Mouse (Mus musculus) liver, embryonic 13.5 days (tissue): ENCODE measurements around the gene Gm42420. TPM values are rescaled to one million over a fixed set of nuclear protein-coding genes. Genes with fewer than 3 reads are reported as not detected.

Experiments used
- ATAC-seq: fragments of 200-750 bp; cut with Nextera tagmentation; 2 replicates; pipeline ENCODE4 v1.8.0; 2017; ENCODE audit warnings: low read depth, mild to moderate bottlenecking, moderate number of reproducible peaks, moderate library complexity
- DNase-seq: peaks from one replicate; pipeline ENCODE4 v3.0.0; 2022
- H3K27ac ChIP-seq: fragments of 300-500 bp; sonication (generic); 2 replicates; pipeline ENCODE4 v1.5.1; 2015; ENCODE audit warnings: moderate library complexity, mild to moderate bottlenecking, inconsistent platforms
- H3K27me3 ChIP-seq: fragments of 300-500 bp; sonication (generic); 2 replicates; pipeline ENCODE4 v1.6.1; 2015; ENCODE audit warnings: mild to moderate bottlenecking, inconsistent platforms
- H3K36me3 ChIP-seq: fragments of 300-500 bp; sonication (generic); 2 replicates; pipeline ENCODE4 v1.6.1; 2015; ENCODE audit warnings: mild to moderate bottlenecking, inconsistent platforms
- H3K4me1 ChIP-seq: fragments of 300-500 bp; sonication (generic); replicated peaks from 2 replicates; pipeline ENCODE4 v1.6.1; 2015; ENCODE audit warnings: inconsistent platforms
- H3K4me2 ChIP-seq: fragments of 300-500 bp; sonication (generic); 2 replicates; pipeline ENCODE4 v1.6.1; 2015; ENCODE audit warnings: inconsistent platforms, mild to moderate bottlenecking, moderate library complexity
- H3K4me3 ChIP-seq: fragments of 300-500 bp; sonication (generic); replicated peaks from 2 replicates; pipeline ENCODE4 v1.5.1; 2015; ENCODE audit warnings: mild to moderate bottlenecking, inconsistent platforms
- H3K9ac ChIP-seq: fragments of 300-500 bp; sonication (generic); 2 replicates; pipeline ENCODE4 v1.6.1; 2015; ENCODE audit warnings: mild to moderate bottlenecking, inconsistent platforms
- H3K9me3 ChIP-seq: fragments of 300-500 bp; sonication (generic); replicated peaks from 2 replicates; pipeline ENCODE4 v1.6.1; 2016; ENCODE audit warnings: inconsistent platforms
- WGBS: fragments of 180-500 bp; shearing (Covaris S2); methylation state at CpG from one replicate; pipeline ENCODE4 v1.1.7; 2015; ENCODE audit not compliant: insufficient replicate concordance; 5-methylcytosine and 5-hydroxymethylcytosine counted together
- polyA plus RNA-seq: library from polyadenylated mRNA; unstranded; fragments of >200 nt; fragmentation: Nextera tagmentation; extraction: Ambion mirVana; gene quantifications from 2 replicates; pipeline ENCODE4 v1.2.1, GENCODE M21; 2015

The Gm42420 gene
- polyA plus RNA-seq, 1 experiment from 2014 or later, result 1.4 TPM

GRCm38 (mm10) chr6:39607365-39607764, 21.8 kb downstream of the Gm42420 start:
- 77% methylated on average over 5 of the region's 5 CpGs for WGBS
- no peaks in the 10 kb centered on the region for H3K9me3 ChIP-seq
- H3K27me3 ChIP-seq, result no peaks in the 10 kb centered on the region
- H3K4me3 ChIP-seq, result no peak overlapping the region
- no peak overlapping the region for H3K27ac ChIP-seq
- no peak for ATAC-seq
- no peak for DNase-seq
- H3K4me1 ChIP-seq, result no peaks in the 10 kb centered on the region
- no peak overlapping the region for H3K4me2 ChIP-seq
- H3K36me3 ChIP-seq, result peaks cover 14% of the 10 kb centered on the region; the same call in 1 of the 2 replicates
- no peak overlapping the region for H3K9ac ChIP-seq

GRCm38 (mm10) chr6:39610207-39610606, 24.7 kb downstream of the Gm42420 start:
- H3K9me3 ChIP-seq, result no peaks in the 10 kb centered on the region
- ATAC-seq (no peak), DNase-seq (no peak)
- H3K4me1 ChIP-seq, result no peaks in the 10 kb centered on the region
- H3K36me3 ChIP-seq, result peaks cover 19% of the 10 kb centered on the region
- 73% methylated on average over 2 of the region's 2 CpGs for WGBS
- no peak overlapping the region for H3K9ac ChIP-seq
- no peak overlapping the region for H3K4me3 ChIP-seq
- H3K27ac ChIP-seq, result no peak overlapping the region
- no peak overlapping the region for H3K4me2 ChIP-seq
- no peaks in the 10 kb centered on the region for H3K27me3 ChIP-seq

- no peak overlapping the region for H3K4me2 ChIP-seq
- no peaks in the 10 kb centered on the region for H3K27me3 ChIP-seq
- H3K27ac ChIP-seq, result no peak overlapping the region
- no peak overlapping the region for H3K4me3 ChIP-seq
- no peak overlapping the region for H3K9ac ChIP-seq
- WGBS, result 87% methylated on average over 2 of the region's 2 CpGs
- no peaks in the 10 kb centered on the region for H3K4me1 ChIP-seq
- H3K9me3 ChIP-seq, result no peaks in the 10 kb centered on the region
- H3K36me3 ChIP-seq, result peaks cover 28% of the 10 kb centered on the region
- no peak for ATAC-seq
- DNase-seq, result no peak
Measured at GRCm38 (mm10) chr6:39611296-39611695, 25.7 kb downstream of the Gm42420 start.

Other genes with a start within 250 kb of the Gm42420 start
- 6.8 and 8.0 TPM in 2 replicates for gene Slc37a3, start 208.1 kb upstream of the Gm42420 start, polyA plus RNA-seq
- gene Rab19, start 204.6 kb upstream of the Gm42420 start, polyA plus RNA-seq, result 0.18 and 0.27 TPM in 2 replicates
- gene Mkrn1, start 165.3 kb upstream of the Gm42420 start, polyA plus RNA-seq, result 197 and 202 TPM in 2 replicates
- 1.9 and 2.1 TPM in 2 replicates for gene Dennd2a, start 27.9 kb upstream of the Gm42420 start, polyA plus RNA-seq
- gene Adck2, start 11.9 kb upstream of the Gm42420 start, polyA plus RNA-seq, result 8.9 and 9.4 TPM in 2 replicates
- gene Ndufb2, start 6.8 kb downstream of the Gm42420 start, polyA plus RNA-seq, result 233 and 270 TPM in 2 replicates
- gene Braf, start 139.7 kb downstream of the Gm42420 start, polyA plus RNA-seq, result 6.2 and 8.0 TPM in 2 replicates
- 96.2 and 110 TPM in 2 replicates for gene Mrps33, start 225.2 kb downstream of the Gm42420 start, polyA plus RNA-seq